Mouse (Mus musculus): ENCODE results near the gene Ripor2. TPM values are rescaled to one million over a fixed set of nuclear protein-coding genes. Genes with fewer than 3 reads are reported as not detected.

Gene Ripor2
- polyA plus RNA-seq, 1 experiment, result 8.9 TPM

GRCm38 (mm10) chr13:24717677-24718076, 135.7 kb downstream of the Ripor2 start:
- Histone ChIP-seq H3K27me3 (ENCODE audit: control insufficient read depth, insufficient read depth, low read length) (no peaks in the 10 kb centered on the region), H3K4me3 (replicated peaks; ENCODE audit: insufficient read depth, low read depth, low read length) (no peak overlapping the region), H3K27ac (ENCODE audit: insufficient read depth, low read length) (no peak overlapping the region), H3K4me1 (ENCODE audit: control insufficient read depth, insufficient read depth, low read length) (no peaks in the 10 kb centered on the region)
- no peak for TF ChIP-seq CTCF (IDR thresholded peaks at IDR 0.05; ENCODE audit: borderline replicate concordance, insufficient read depth, low read depth, low read length)
- no peak for TF ChIP-seq POLR2A (IDR thresholded peaks at IDR 0.05; ENCODE audit: borderline replicate concordance, insufficient read depth, low read length)
- DNase-seq, result no peak
- 76% methylated on average over 7 of the region's 7 CpGs for WGBS

- 65% methylated on average over 10 of the region's 10 CpGs for WGBS
- no peak for TF ChIP-seq CTCF (IDR thresholded peaks at IDR 0.05; ENCODE audit: borderline replicate concordance, insufficient read depth, low read depth, low read length)
Measured at GRCm38 (mm10) chr13:24721502-24721901, 139.5 kb downstream of the Ripor2 start.

GRCm38 (mm10) chr13:24723699-24724394, 141.9 kb downstream of the Ripor2 start:
- Histone ChIP-seq H3K4me3 (replicated peaks; ENCODE audit: insufficient read depth, low read depth, low read length) (no peak overlapping the region), H3K4me1 (ENCODE audit: control insufficient read depth, insufficient read depth, low read length) (no peaks in the 10 kb centered on the region), H3K27me3 (ENCODE audit: control insufficient read depth, insufficient read depth, low read length) (no peaks in the 10 kb centered on the region), H3K27ac (ENCODE audit: insufficient read depth, low read length) (no peak overlapping the region)
- no peak for TF ChIP-seq CTCF (IDR thresholded peaks at IDR 0.05; ENCODE audit: borderline replicate concordance, insufficient read depth, low read depth, low read length)
- no peak for TF ChIP-seq POLR2A (IDR thresholded peaks at IDR 0.05; ENCODE audit: borderline replicate concordance, insufficient read depth, low read length)
- WGBS, result 42% methylated on average over 8 of the region's 8 CpGs
- DNase-seq, result no peak

More at GRCm38 (mm10) chr13:24721502-24721901, 139.5 kb downstream of the Ripor2 start:
- DNase-seq, result no peak
- no peak overlapping the region for H3K4me3 ChIP-seq (replicated peaks; ENCODE audit: insufficient read depth, low read depth, low read length)
- no peaks in the 10 kb centered on the region for H3K27me3 ChIP-seq (ENCODE audit: control insufficient read depth, insufficient read depth, low read length)
- no peak overlapping the region for H3K27ac ChIP-seq (ENCODE audit: insufficient read depth, low read length)
- H3K4me1 ChIP-seq (ENCODE audit: control insufficient read depth, insufficient read depth, low read length), result no peaks in the 10 kb centered on the region

GRCm38 (mm10) chr13:24724395-24724759, 142.4 kb downstream of the Ripor2 start:
- H3K4me1 ChIP-seq (ENCODE audit: control insufficient read depth, insufficient read depth, low read length), result no peaks in the 10 kb centered on the region
- no peak overlapping the region for H3K27ac ChIP-seq (ENCODE audit: insufficient read depth, low read length)
- DNase-seq, result no peak
- WGBS, result 53% methylated on average over 4 of the region's 4 CpGs
- TF ChIP-seq POLR2A (IDR thresholded peaks at IDR 0.05; ENCODE audit: borderline replicate concordance, insufficient read depth, low read length) (no peak), CTCF (IDR thresholded peaks at IDR 0.05; ENCODE audit: borderline replicate concordance, insufficient read depth, low read depth, low read length) (no peak)
- no peaks in the 10 kb centered on the region for H3K27me3 ChIP-seq (ENCODE audit: control insufficient read depth, insufficient read depth, low read length)
- H3K4me3 ChIP-seq (replicated peaks; ENCODE audit: insufficient read depth, low read depth, low read length), result no peak overlapping the region

- H3K4me3 ChIP-seq (replicated peaks; ENCODE audit: insufficient read depth, low read depth, low read length), result no peak overlapping the region
- no peak overlapping the region for H3K27ac ChIP-seq (ENCODE audit: insufficient read depth, low read length)
- WGBS, result 81% methylated on average over 5 of the region's 5 CpGs
- TF ChIP-seq POLR2A (IDR thresholded peaks at IDR 0.05; ENCODE audit: borderline replicate concordance, insufficient read depth, low read length) (no peak), CTCF (IDR thresholded peaks at IDR 0.05; ENCODE audit: borderline replicate concordance, insufficient read depth, low read depth, low read length) (no peak)
- H3K27me3 ChIP-seq (ENCODE audit: control insufficient read depth, insufficient read depth, low read length), result no peaks in the 10 kb centered on the region
- DNase-seq, result no peak
- H3K4me1 ChIP-seq (ENCODE audit: control insufficient read depth, insufficient read depth, low read length), result no peaks in the 10 kb centered on the region
Measured at GRCm38 (mm10) chr13:24729128-24729527, 147.1 kb downstream of the Ripor2 start.

- H3K27me3 ChIP-seq (ENCODE audit: control insufficient read depth, insufficient read depth, low read length), result no peaks in the 10 kb centered on the region
- H3K4me1 ChIP-seq (ENCODE audit: control insufficient read depth, insufficient read depth, low read length), result no peaks in the 10 kb centered on the region
- no peak for TF ChIP-seq CTCF (IDR thresholded peaks at IDR 0.05; ENCODE audit: borderline replicate concordance, insufficient read depth, low read depth, low read length)
- WGBS, result 80% methylated on average over 5 of the region's 5 CpGs
- no peak overlapping the region for H3K4me3 ChIP-seq (replicated peaks; ENCODE audit: insufficient read depth, low read depth, low read length)
- no peak overlapping the region for H3K27ac ChIP-seq (ENCODE audit: insufficient read depth, low read length)
- DNase-seq, result no peak
Measured at GRCm38 (mm10) chr13:24734502-24734901, 152.5 kb downstream of the Ripor2 start.

GRCm38 (mm10) chr13:24735608-24736131, 153.7 kb downstream of the Ripor2 start:
- H3K4me1 ChIP-seq (ENCODE audit: control insufficient read depth, insufficient read depth, low read length), result no peaks in the 10 kb centered on the region
- no peak for TF ChIP-seq CTCF (IDR thresholded peaks at IDR 0.05; ENCODE audit: borderline replicate concordance, insufficient read depth, low read depth, low read length)
- TF ChIP-seq POLR2A (IDR thresholded peaks at IDR 0.05; ENCODE audit: borderline replicate concordance, insufficient read depth, low read length), result no peak
- no peak overlapping the region for H3K27ac ChIP-seq (ENCODE audit: insufficient read depth, low read length)
- DNase-seq, result no peak
- WGBS, result 89% methylated on average over 6 of the region's 6 CpGs
- H3K4me3 ChIP-seq (replicated peaks; ENCODE audit: insufficient read depth, low read depth, low read length), result no peak overlapping the region
- H3K27me3 ChIP-seq (ENCODE audit: control insufficient read depth, insufficient read depth, low read length), result no peaks in the 10 kb centered on the region

GRCm38 (mm10) chr13:24741028-24741427, 159.0 kb downstream of the Ripor2 start, which contains the start of gene Armh2:
Armh2 (plus strand) TSS chr13:24741232.
- Histone ChIP-seq H3K27ac (ENCODE audit: insufficient read depth, low read length) (no peak within 1 kb of the TSS), H3K4me3 (replicated peaks; ENCODE audit: insufficient read depth, low read depth, low read length) (no peak within 1 kb of the TSS), H3K27me3 (ENCODE audit: control insufficient read depth, insufficient read depth, low read length) (no peaks in the 10 kb centered on the region), H3K4me1 (ENCODE audit: control insufficient read depth, insufficient read depth, low read length) (no peaks in the 10 kb centered on the region)
- WGBS, result 84% methylated on average over 10 of the region's 10 CpGs
- DNase-seq, result no peak
- no peak for TF ChIP-seq POLR2A (IDR thresholded peaks at IDR 0.05; ENCODE audit: borderline replicate concordance, insufficient read depth, low read length)
- TF ChIP-seq CTCF (IDR thresholded peaks at IDR 0.05; ENCODE audit: borderline replicate concordance, insufficient read depth, low read depth, low read length), result no peak

Measured in cerebellum, adult 2 months (tissue).